Mouse (Mus musculus): ENCODE measurements at regions not wholly inside any gene's neighbourhood (a gene's known extent, or its start where the extent isn't known, plus 50 kb on each side); places are given as distances from the start of the nearest gene placed in this dataset.
A peak's percentile ranks its signal among the peaks of the same experiment; 100 is the strongest.

- H3K4me3 ChIP-seq (ENCODE audit: low read depth, low read length) = no peak overlapping the region
- H3K9ac ChIP-seq (replicated peaks; ENCODE audit: low read length, poor library complexity, severe bottlenecking) = no peak overlapping the region
- H3K27ac ChIP-seq (ENCODE audit: low read depth, low read length) = no peak overlapping the region
- no peaks in the 10 kb centered on the region for H3K4me1 ChIP-seq (ENCODE audit: insufficient read depth, low read length)
- H3K36me3 ChIP-seq (ENCODE audit: insufficient read depth, low read length) = no peaks in the 10 kb centered on the region
- H3K9me3 ChIP-seq (ENCODE audit: low read length) = no peaks in the 10 kb centered on the region
- H3K4me2 ChIP-seq (ENCODE audit: low read depth, low read length, poor library complexity, severe bottlenecking) = no peak overlapping the region
- H3K27me3 ChIP-seq (ENCODE audit: insufficient read depth, low read length) = no peaks in the 10 kb centered on the region
- ATAC-seq (ENCODE audit: low FRiP score) (no peak), DNase-seq (ENCODE audit: low spot score) (no peak)
- TF ChIP-seq CTCF (IDR thresholded peaks at IDR 0.05) = no peak
- 84% methylated on average over 5 of the region's 5 CpGs for WGBS
Measured at GRCm38 (mm10) chr6:35814476-35814875, 274.8 kb upstream of the Mtpn start.

GRCm38 (mm10) chr6:35805738-35806137 lies 266.1 kb upstream of the Mtpn start:
- H3K27me3 ChIP-seq (ENCODE audit: insufficient read depth, low read length) = no peaks in the 10 kb centered on the region
- ATAC-seq (ENCODE audit: low FRiP score) = no peak
- H3K4me1 ChIP-seq (ENCODE audit: insufficient read depth, low read length) = no peaks in the 10 kb centered on the region
- no peaks in the 10 kb centered on the region for H3K9me3 ChIP-seq (ENCODE audit: low read length)
- TF ChIP-seq CTCF (IDR thresholded peaks at IDR 0.05) = no peak
- H3K4me2 ChIP-seq (ENCODE audit: low read depth, low read length, poor library complexity, severe bottlenecking) = no peak overlapping the region
- H3K36me3 ChIP-seq (ENCODE audit: insufficient read depth, low read length) = no peaks in the 10 kb centered on the region
- H3K9ac ChIP-seq (replicated peaks; ENCODE audit: low read length, poor library complexity, severe bottlenecking) = no peak overlapping the region
- no peak overlapping the region for H3K4me3 ChIP-seq (ENCODE audit: low read depth, low read length)
- 76% methylated on average over 2 of the region's 2 CpGs for WGBS
- no peak for DNase-seq (ENCODE audit: low spot score)
- no peak overlapping the region for H3K27ac ChIP-seq (ENCODE audit: low read depth, low read length)

GRCm38 (mm10) chr6:35804041-35804440 lies 264.4 kb upstream of the Mtpn start:
- DNase-seq (ENCODE audit: low spot score) (no peak), ATAC-seq (ENCODE audit: low FRiP score) (no peak)
- H3K4me2 ChIP-seq (ENCODE audit: low read depth, low read length, poor library complexity, severe bottlenecking) = no peak overlapping the region
- H3K36me3 ChIP-seq (ENCODE audit: insufficient read depth, low read length) = no peaks in the 10 kb centered on the region
- H3K4me3 ChIP-seq (ENCODE audit: low read depth, low read length) = no peak overlapping the region
- no peak overlapping the region for H3K27ac ChIP-seq (ENCODE audit: low read depth, low read length)
- H3K4me1 ChIP-seq (ENCODE audit: insufficient read depth, low read length) = no peaks in the 10 kb centered on the region
- WGBS = 74% methylated on average over 3 of the region's 3 CpGs
- H3K9me3 ChIP-seq (ENCODE audit: low read length) = no peaks in the 10 kb centered on the region
- no peak overlapping the region for H3K9ac ChIP-seq (replicated peaks; ENCODE audit: low read length, poor library complexity, severe bottlenecking)
- TF ChIP-seq CTCF (IDR thresholded peaks at IDR 0.05) = no peak
- no peaks in the 10 kb centered on the region for H3K27me3 ChIP-seq (ENCODE audit: insufficient read depth, low read length)

- Histone ChIP-seq H3K4me2 (ENCODE audit: low read depth, low read length, poor library complexity, severe bottlenecking) (no peak overlapping the region), H3K27ac (ENCODE audit: low read depth, low read length) (no peak overlapping the region), H3K4me1 (ENCODE audit: insufficient read depth, low read length) (no peaks in the 10 kb centered on the region), H3K9me3 (ENCODE audit: low read length) (no peaks in the 10 kb centered on the region), H3K4me3 (ENCODE audit: low read depth, low read length) (no peak overlapping the region), H3K36me3 (ENCODE audit: insufficient read depth, low read length) (no peaks in the 10 kb centered on the region), H3K27me3 (ENCODE audit: insufficient read depth, low read length) (no peaks in the 10 kb centered on the region), H3K9ac (replicated peaks; ENCODE audit: low read length, poor library complexity, severe bottlenecking) (no peak overlapping the region)
- DNase-seq (ENCODE audit: low spot score) (no peak), ATAC-seq (ENCODE audit: low FRiP score) (no peak)
- WGBS = 92% methylated on average over 1 of the region's 1 CpGs
- TF ChIP-seq CTCF (IDR thresholded peaks at IDR 0.05) = no peak
Measured at GRCm38 (mm10) chr6:35779706-35780105, 240.0 kb upstream of the Mtpn start.

DNA sequence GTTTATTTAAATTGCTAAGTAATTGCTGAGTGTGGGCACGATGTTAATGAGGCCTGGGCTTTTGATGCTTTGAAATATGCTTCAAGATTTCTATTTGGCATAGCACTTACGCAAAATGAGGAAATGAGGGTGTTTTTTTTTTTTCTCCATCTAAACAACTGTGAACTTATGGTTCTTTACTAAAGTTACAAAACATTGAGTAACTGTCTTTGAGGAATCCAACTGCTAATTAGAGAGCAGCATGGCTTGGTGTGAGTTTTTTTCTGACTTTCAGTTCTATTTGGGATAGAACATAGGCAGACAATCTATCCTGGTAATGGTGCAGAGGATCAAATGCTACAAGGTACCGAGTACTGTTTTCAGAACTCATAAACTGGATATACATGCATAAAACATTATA lies 231.2 kb upstream of the Mtpn start:
- H3K27ac ChIP-seq (ENCODE audit: low read depth, low read length) = no peak overlapping the region
- no peaks in the 10 kb centered on the region for H3K36me3 ChIP-seq (ENCODE audit: insufficient read depth, low read length)
- no peak for ATAC-seq (ENCODE audit: low FRiP score)
- H3K27me3 ChIP-seq (ENCODE audit: insufficient read depth, low read length) = no peaks in the 10 kb centered on the region
- no peaks in the 10 kb centered on the region for H3K9me3 ChIP-seq (ENCODE audit: low read length)
- no peak overlapping the region for H3K9ac ChIP-seq (replicated peaks; ENCODE audit: low read length, poor library complexity, severe bottlenecking)
- no peak for TF ChIP-seq CTCF (IDR thresholded peaks at IDR 0.05)
- no peaks in the 10 kb centered on the region for H3K4me1 ChIP-seq (ENCODE audit: insufficient read depth, low read length)
- DNase-seq (ENCODE audit: low spot score) = no peak
- H3K4me2 ChIP-seq (ENCODE audit: low read depth, low read length, poor library complexity, severe bottlenecking) = no peak overlapping the region
- WGBS = 85% methylated on average over 3 of the region's 3 CpGs
- no peak overlapping the region for H3K4me3 ChIP-seq (ENCODE audit: low read depth, low read length)

- no peaks in the 10 kb centered on the region for H3K4me1 ChIP-seq (ENCODE audit: insufficient read depth, low read length)
- ATAC-seq (ENCODE audit: low FRiP score) = no peak
- H3K27ac ChIP-seq (ENCODE audit: low read depth, low read length) = no peak overlapping the region
- H3K9me3 ChIP-seq (ENCODE audit: low read length) = no peaks in the 10 kb centered on the region
- no peak overlapping the region for H3K4me3 ChIP-seq (ENCODE audit: low read depth, low read length)
- DNase-seq (ENCODE audit: low spot score) = peak; percentile 51
- WGBS = 71% methylated on average over 3 of the region's 3 CpGs
- TF ChIP-seq CTCF (IDR thresholded peaks at IDR 0.05) = no peak
- no peaks in the 10 kb centered on the region for H3K36me3 ChIP-seq (ENCODE audit: insufficient read depth, low read length)
- H3K4me2 ChIP-seq (ENCODE audit: low read depth, low read length, poor library complexity, severe bottlenecking) = no peak overlapping the region
- H3K9ac ChIP-seq (replicated peaks; ENCODE audit: low read length, poor library complexity, severe bottlenecking) = no peak overlapping the region
- H3K27me3 ChIP-seq (ENCODE audit: insufficient read depth, low read length) = no peaks in the 10 kb centered on the region
Measured at GRCm38 (mm10) chr6:35759606-35760246, 220.0 kb upstream of the Mtpn start.
